Mouse (Mus musculus): ENCODE results near the gene Rab6b.

DNA sequence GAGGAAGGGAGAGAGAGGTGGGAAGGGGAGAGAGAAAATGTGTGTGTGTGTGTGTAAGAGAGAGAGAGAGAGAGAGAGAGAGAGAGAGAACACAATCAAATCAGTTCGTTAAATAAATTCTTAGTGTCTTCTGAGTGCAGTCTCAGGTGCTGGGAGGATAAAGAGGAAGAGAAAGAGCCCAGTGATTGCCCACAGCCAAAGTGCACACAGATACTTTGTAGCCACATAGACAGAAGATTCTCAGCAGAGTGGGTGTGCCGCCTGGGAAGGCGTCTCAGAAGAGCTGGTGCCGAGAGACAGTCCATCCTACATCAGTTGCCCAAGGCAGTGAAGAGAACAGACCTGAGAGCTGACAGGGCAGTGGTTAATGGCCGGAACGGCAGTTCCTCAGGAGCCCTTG is 102.7 kb downstream of the Rab6b start:
- no peak for TF ChIP-seq CTCF (conservative IDR thresholded peaks at IDR 0.05; ENCODE audit: low read length)
- TF ChIP-seq POU5F1 (IDR thresholded peaks at IDR 0.05; ENCODE audit: borderline replicate concordance, low read length), result no peak
- no peak for TF ChIP-seq NANOG (IDR thresholded peaks at IDR 0.05; ENCODE audit: borderline replicate concordance, low read length)
